In the genomic region with DNA sequence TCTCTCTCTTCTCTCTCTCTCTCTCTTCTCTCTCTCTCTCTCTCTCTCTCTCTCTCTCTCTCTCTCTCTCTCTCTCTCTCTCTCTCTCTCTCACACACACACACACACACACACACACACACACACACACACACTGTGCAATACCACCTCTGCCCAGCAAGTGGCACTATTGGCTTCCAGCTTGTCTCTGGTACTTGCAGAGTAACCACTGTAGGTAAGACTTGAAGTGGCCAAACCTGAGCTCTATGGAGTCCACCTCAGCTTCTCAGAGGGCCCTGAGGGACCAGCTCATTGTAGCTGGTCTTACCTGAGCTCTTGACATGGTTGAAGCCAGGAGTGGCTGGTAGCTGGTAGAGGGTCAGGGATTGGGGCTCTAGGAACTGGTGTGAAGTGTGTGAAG, we compare ENCODE assay signal across 9 mouse cellular contexts. TPM values are rescaled to one million over a fixed set of nuclear protein-coding genes. Genes with fewer than 3 reads are reported as not detected.
DNase-seq lines count a peak whose midpoint lies in the region; ATAC-seq lines count a peak whose summit lies in the region.
"Not testable (repeated sequence)": the region's sequence is repeated elsewhere in the genome, so short reads cannot be mapped to it uniquely, and the experiment has no call there.
"Had no signal": no experiment of that assay in that cellular context is flagged by ENCODE, and none has a peak within 500 bp of the region (broad histone marks: within the 10 kb centered on the region; RNA-seq: fewer than 3 reads in every experiment).

No protein-coding gene starts in this region.

- not testable (repeated sequence) for H3K4me1 ChIP-seq in intestine, embryonic 16.5 days (ENCODE audit: control insufficient read depth, insufficient read depth, low read length)

- H3K4me3 ChIP-seq in intestine, embryonic 16.5 days (ENCODE audit: low read length), result not testable (repeated sequence)

- not testable (repeated sequence) for H3K9ac ChIP-seq in intestine, embryonic 16.5 days (ENCODE audit: low read depth, low read length)

- not testable (repeated sequence) for H3K9me3 ChIP-seq in intestine, embryonic 16.5 days (ENCODE audit: control insufficient read depth, low read length)

- ATAC-seq in intestine, embryonic 16.5 days, result peak; percentile 24; the same call in 1 of the 2 replicates

- not testable (repeated sequence) for H3K4me2 ChIP-seq in intestine, embryonic 16.5 days (ENCODE audit: low read depth, low read length)

- not testable (repeated sequence) for H3K36me3 ChIP-seq in intestine, embryonic 16.5 days (ENCODE audit: control insufficient read depth, insufficient read depth, low read length)

- H3K27ac ChIP-seq in intestine, embryonic 16.5 days (ENCODE audit: low read length), result not testable (repeated sequence)

- peak; percentile 64 to 91 for DNase-seq in adrenal gland, adult (ENCODE audit: inconsistent age in 2 of 2, low spot score in 1 of 2)
- peak; percentile 83 to 90 for DNase-seq in cerebellum, postnatal 25 days
- peak; percentile 58 to 74 for DNase-seq in frontal cortex, postnatal 36 days (ENCODE audit: low spot score in 2 of 2)
- DNase-seq in left cerebral cortex, adult 18-20 months (ENCODE audit: low spot score in 2 of 2), result peak; percentile 69 to 70
- peak; percentile 53 to 64 for DNase-seq in lung, postnatal 4 days
- DNase-seq in right cerebral cortex, postnatal 36 days (ENCODE audit: low spot score in 2 of 2), result peak; percentile 31 to 61

- not testable (repeated sequence) for H3K27me3 ChIP-seq in intestine, embryonic 16.5 days (replicated peaks; ENCODE audit: control insufficient read depth, insufficient read depth, low read length)

RNA-seq across cellular contexts. Expression of a gene that starts 27.7 kb away (rescaled TPM):
- 0.02 TPM in 1 of 2 replicates, not detected in the other for polyA plus RNA-seq in intestine, embryonic 16.5 days (2015; fragmentation: Nextera tagmentation; extraction: Ambion mirVana)
- total RNA-seq in left cerebral cortex, adult 18-20 months (2021), result under 1 TPM in 1 of 2 experiments, not detected in 1; 0.33 TPM
- polyA plus RNA-seq: forebrain, embryonic 12.5 days; kidney, embryonic 14.5 days had no signal
